Mouse (Mus musculus) stomach, postnatal 0 days (tissue): ENCODE results near the gene Lax1.

Experiments used
- CTCF ChIP-seq: IDR thresholded peaks from 2 replicates; pipeline ENCODE4 v1.5.1; 2016; ENCODE audit warnings: antibody characterized with exemption, low read depth, mild to moderate bottlenecking, moderate library complexity
- EP300 ChIP-seq: optimal IDR thresholded peaks from 2 replicates; pipeline ENCODE3; 2016; ENCODE audit warnings: antibody characterized with exemption

GRCm38 (mm10) chr1:133653033-133653432, 36.9 kb downstream of the Lax1 start:
- TF ChIP-seq EP300 (no peak), CTCF (no peak)
